Mouse (Mus musculus): ENCODE results near the gene Gm49510.

- TF ChIP-seq CTCF (IDR thresholded peaks at IDR 0.05; ENCODE audit: low read depth, low read length) (no peak), POLR2A (IDR thresholded peaks at IDR 0.05; ENCODE audit: insufficient read depth, low read length) (no peak), EP300 (IDR thresholded peaks at IDR 0.05; ENCODE audit: insufficient read depth, low read depth, low read length) (no peak)
Observed at GRCm38 (mm10) chr15:78937311-78937710, 37.8 kb downstream of the Gm49510 start.

All from ES-Bruce4 (cell line).